Mouse (Mus musculus): Measurements from ENCODE around the gene Thy1.

- TF ChIP-seq CTCF (conservative IDR thresholded peaks at IDR 0.05; ENCODE audit: low read length): no peak
- TF ChIP-seq NANOG (IDR thresholded peaks at IDR 0.05; ENCODE audit: borderline replicate concordance, low read length): no peak
Observed at GRCm38 (mm10) chr9:43998851-43999250, 44.3 kb upstream of the Thy1 start.
